Mouse (Mus musculus) heart, adult 11 months (tissue): ENCODE data around the gene Lrrc49.

Source experiments
- DNase-seq: peaks from one replicate; pipeline ENCODE4 v3.0.0; 2022

The Lrrc49 gene

GRCm38 (mm10) chr9:60672568-60672967, 15.4 kb downstream of the Lrrc49 start:
- DNase-seq: peak; percentile 78

- peak; percentile 68 for DNase-seq
Observed at GRCm38 (mm10) chr9:60668886-60669285, 19.1 kb downstream of the Lrrc49 start.

GRCm38 (mm10) chr9:60665535-60665934, 22.4 kb downstream of the Lrrc49 start:
- DNase-seq: no peak

GRCm38 (mm10) chr9:60664866-60665265, 23.1 kb downstream of the Lrrc49 start:
- DNase-seq: peak; percentile 90

DNA sequence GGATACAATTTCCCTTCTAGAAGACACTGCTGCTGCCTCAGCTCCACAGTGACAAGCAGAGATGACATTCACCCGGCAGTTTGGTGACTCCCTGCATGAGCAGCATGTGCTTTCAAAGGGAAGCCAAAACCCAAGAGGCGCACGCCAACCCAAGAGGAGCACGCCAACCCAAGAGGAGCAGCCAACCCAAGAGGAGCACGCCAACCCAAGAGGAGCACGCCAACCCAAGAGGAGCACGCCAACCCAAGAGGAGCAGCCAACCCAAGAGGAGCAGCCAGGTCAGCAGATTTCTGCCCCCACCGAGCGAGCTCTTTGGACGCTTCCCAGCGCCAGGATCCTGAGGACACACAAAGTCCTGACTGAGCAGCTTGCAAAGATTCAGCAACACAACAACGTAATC, 23.6 kb downstream of the Lrrc49 start:
- peak; percentile 96 for DNase-seq

DNA sequence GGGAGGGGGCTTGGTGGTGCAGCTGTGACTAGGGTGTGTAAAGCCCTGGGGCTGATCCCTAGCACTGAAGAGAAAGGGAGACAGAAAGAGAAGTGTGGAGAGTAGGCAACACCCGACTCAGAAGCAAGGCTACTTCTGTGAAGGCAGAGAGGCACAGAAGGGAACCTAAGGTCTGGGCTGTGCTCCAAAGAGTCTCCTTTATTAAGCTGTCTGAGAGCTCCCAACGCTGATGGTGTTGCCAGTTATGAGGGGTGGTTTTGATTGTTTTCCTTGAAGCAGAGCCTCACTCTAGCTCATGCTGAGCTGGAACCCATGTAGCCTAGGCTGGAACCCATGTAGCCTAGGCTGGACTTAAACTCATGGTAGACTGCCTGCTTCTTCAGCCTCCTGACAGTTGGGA, 25.0 kb downstream of the Lrrc49 start:
- DNase-seq: peak; percentile 77

GRCm38 (mm10) chr9:60653582-60653981, 34.4 kb downstream of the Lrrc49 start:
- DNase-seq: peak; percentile 64

DNA sequence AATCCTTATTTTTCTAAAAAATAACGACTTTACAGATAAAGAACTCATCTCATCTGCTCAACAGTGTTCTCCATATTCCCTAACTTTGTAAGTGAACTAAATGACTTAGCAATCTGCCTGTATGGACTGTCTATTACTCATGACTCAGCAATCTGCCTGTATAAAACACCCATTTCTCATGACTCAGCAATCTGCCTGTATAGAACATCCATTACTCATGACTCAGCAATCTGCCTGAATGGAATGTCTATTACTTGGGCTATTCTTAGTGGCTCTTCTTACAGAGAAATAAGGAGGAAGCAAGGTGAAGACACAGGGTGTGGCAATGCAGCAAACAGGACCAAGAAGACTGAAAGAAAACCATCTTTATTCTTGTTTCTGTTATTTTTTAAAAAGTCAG, 34.8 kb downstream of the Lrrc49 start:
- DNase-seq: no peak

GRCm38 (mm10) chr9:60650277-60650676, 37.7 kb downstream of the Lrrc49 start:
- peak; percentile 45 for DNase-seq

GRCm38 (mm10) chr9:60648981-60649975, 38.7 kb downstream of the Lrrc49 start:
- DNase-seq: peak; percentile 93

DNA sequence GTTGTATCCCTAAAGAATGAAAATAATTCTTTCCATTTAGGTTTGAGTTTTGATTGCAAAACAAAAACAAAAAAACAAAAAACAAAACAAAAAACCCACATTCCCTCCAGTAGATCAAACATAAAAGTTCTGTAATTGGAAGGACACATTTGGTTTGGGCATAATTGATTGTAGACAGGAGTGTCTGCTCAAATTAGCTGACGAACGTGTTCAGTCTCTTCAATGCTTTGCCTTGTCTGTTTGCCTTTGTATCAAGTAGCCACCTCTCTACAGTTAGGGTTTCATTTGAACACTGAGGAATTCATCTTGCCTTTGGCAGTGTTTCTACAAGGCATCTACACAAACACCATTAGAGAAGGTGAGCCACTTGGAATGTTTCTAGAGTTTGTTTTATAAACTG, 54.4 kb downstream of the Lrrc49 start:
- DNase-seq: no peak

- peak; percentile 88 for DNase-seq
Observed at GRCm38 (mm10) chr9:60626311-60626791, 61.6 kb downstream of the Lrrc49 start.

DNA sequence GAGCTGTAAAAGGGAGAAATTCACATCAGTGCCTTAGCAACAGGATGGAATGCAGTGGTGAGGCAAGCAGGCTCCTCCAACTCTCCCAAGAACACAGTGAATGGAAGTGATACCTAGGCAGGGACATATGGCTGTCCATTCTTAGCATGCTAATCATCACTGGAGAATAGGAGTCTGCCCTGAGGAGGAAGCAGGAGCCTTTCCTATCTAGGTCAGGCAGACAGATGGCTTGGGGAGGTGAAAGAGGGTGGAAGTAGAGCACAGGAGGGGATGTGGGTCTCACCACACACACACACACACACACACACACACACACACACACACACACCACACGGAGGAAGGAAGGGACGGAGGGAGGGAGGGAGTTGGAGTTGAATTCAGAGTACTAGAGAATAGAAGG, 62.1 kb downstream of the Lrrc49 start:
- peak; percentile 39 for DNase-seq

- peak; percentile 95 for DNase-seq
Observed at GRCm38 (mm10) chr9:60616946-60617345, 71.0 kb downstream of the Lrrc49 start.

DNA sequence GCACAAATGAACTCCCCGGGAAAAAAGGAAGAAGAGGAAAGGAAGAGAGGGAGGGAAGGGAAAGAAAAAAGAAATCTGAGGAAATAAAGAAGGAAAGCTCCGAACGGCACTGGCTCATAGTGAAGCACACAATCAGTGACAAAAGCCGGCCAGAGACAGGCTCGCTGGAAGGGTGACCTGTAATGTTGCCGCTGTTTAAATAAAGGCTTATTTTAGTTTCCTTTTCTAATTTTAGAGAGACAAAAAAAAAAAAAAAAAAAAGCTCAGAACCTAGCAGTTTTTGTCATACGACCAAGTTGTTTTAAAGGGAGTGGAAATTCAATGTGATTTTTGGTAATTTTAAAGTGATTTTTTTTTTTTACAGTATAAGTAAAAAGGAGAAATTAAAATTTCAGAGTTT, 71.6 kb downstream of the Lrrc49 start:
- DNase-seq: peak; percentile 85

DNA sequence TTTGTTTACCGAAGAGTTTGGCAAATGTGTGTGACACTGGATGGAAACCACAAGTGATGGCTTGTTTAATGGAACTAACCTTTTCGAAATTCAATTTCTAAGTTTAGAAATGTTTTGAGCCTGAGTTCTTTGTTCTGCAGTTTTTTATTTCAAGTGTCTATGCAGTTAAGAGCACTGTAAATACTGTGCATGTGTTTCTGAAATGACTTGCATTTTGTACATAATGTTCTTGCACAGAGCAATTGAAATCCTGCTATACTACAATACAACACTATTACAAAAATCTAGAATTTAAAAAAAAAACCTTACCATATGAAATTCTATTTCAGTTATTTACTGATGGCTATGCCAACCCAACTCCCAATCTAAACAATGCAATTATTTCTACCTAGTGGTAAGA, 75.7 kb downstream of the Lrrc49 start:
- no peak for DNase-seq

GRCm38 (mm10) chr9:60610194-60610593, 77.8 kb downstream of the Lrrc49 start:
- peak; percentile 61 for DNase-seq

- DNase-seq: peak; percentile 74
Observed at GRCm38 (mm10) chr9:60608857-60609256, 79.1 kb downstream of the Lrrc49 start.

- no peak for DNase-seq
Observed at GRCm38 (mm10) chr9:60608086-60608485, 79.9 kb downstream of the Lrrc49 start.

DNA sequence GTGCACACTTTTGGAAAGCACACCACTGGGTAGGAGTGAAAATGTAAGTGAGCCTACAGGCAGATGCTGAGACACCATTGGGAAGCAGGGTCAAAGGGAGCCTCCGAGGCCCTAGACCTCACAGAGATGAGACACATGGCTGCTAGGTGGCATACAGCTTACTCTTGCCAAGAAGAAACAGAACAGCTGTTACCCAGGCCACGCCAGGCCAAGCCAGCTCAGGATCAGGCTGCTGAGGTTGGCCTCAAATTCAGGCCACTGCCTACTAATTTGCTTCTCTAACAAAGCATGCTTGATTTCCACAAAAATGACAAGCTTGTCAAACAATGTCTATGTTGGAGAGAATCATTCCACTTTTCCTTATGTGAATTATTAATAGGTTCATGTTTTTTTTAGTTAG, 83.0 kb downstream of the Lrrc49 start:
- no peak for DNase-seq

DNA sequence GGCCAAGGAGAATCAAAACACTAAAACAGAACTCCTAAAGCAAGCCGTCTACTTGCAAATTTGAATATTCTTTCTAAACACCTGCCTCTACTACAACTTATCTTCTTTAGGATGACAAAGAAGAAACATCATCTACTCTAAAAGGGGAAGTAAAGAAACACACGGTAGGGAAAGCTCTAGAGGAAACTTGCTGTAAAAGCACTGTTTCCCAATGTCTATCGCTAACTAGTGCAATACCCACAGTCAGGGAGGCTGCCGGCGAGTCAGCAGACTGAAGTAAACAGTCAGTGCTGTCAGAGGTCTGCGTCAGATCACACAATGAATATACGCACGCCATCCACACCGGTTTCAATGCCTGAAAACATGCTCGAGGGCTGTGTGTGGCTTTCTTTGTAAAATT, 86.0 kb downstream of the Lrrc49 start:
- no peak for DNase-seq

DNA sequence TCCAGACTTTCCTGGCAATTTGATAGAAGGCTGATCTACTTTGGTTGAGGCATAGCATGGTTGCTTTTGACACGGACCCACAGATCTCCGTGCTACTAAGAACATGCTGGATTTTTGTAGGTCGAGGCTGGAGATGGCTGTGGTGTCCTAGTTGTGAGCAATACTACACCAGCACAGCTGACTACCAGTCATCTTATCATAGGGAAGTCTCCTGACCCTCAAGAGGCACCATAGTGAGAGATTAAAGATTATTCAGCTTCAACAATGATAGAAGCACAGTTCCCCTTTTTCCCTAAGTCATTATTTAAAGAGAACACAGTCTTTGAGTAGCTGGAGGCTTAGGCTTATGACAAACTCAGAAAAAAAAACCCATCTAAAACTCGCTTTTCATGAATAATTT, 87.7 kb downstream of the Lrrc49 start:
- no peak for DNase-seq

GRCm38 (mm10) chr9:60599489-60599888, 88.5 kb downstream of the Lrrc49 start:
- DNase-seq: no peak

DNA sequence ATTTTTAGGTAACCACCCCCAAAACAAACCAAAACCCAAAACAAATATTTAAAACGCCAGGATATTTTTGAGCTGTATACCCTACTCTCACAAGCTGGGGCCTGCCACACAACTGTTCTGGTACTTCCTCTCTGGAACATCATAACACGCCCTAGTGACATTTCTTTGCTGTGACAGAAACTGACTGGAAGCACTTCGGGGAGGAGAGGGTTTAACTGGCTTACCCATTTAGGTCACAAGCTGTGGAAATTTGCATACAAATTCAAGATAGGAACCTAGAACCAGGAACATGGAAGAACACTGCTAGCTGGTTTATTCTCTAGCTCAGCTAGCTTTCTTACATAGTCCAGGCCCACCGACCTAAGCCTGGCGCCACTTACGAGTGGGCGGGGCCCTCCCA, 92.6 kb downstream of the Lrrc49 start:
- DNase-seq: no peak

GRCm38 (mm10) chr9:60592974-60593373, 95.0 kb downstream of the Lrrc49 start:
- DNase-seq: no peak
